Comparison of ENCODE assay signal across 8 mouse cellular contexts in the genomic region with DNA sequence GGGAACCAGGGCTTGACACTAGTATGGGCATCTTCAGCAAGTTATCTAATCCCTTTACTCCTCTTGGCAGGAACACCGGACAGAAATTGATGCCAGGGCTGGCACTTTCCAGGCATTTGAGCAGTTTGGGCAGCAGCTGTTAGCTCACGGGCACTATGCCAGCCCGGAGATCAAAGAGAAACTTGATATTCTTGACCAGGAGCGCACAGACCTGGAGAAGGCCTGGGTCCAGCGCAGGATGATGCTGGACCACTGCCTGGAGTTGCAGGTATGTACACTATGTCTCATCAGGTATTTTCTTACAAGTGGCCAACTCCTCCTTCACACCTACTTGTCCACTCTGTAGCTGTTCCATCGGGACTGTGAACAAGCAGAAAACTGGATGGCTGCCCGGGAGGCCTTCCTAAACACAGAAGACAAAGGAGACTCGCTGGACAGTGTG. TPM values are rescaled to one million over a fixed set of nuclear protein-coding genes. Genes with fewer than 3 reads are reported as not detected.
DNase-seq lines count a peak whose midpoint lies in the region.

No protein-coding gene starts in this region.

- intact Hi-C loops in left cerebral cortex, postnatal 4 days (cut with DNase I), result loop anchor here (10.0 kb wide), 2 partner anchors 66 to 1984 kb away; no protein-coding TSS in a partner anchor

- DNase-seq in left cerebral cortex, postnatal 4 days, result peak; percentile 92
- no peak for DNase-seq in left cerebral cortex, adult 8-10 months (ENCODE audit: low spot score in 2 of 2)
- DNase-seq in cerebellum, adult 18-20 months, result peak; percentile 82 to 84
- DNase-seq in gastrocnemius, postnatal 25 days, result peak; percentile 83
- DNase-seq in right cerebral cortex, postnatal 10 days (ENCODE audit: low spot score in 2 of 2), result peak; percentile 69 to 79
- no peak for DNase-seq in kidney, postnatal 4 days
- DNase-seq in thymus, postnatal 0 days (ENCODE audit: low spot score), result no peak
- no peak for DNase-seq in thymus, postnatal 36 days

RNA-seq across cellular contexts. Expression of a gene that starts 37.8 kb away (rescaled TPM):
- total RNA-seq in left cerebral cortex, postnatal 4 days (2021), result 10 to 100 TPM; 61.4 to 71.8 TPM
- 10 to 100 TPM; 38.7 to 43.4 (median 42.1) TPM for total RNA-seq in left cerebral cortex, adult 8-10 months (2022)
- 1 to 10 TPM; 3.3 to 3.4 TPM for total RNA-seq in gastrocnemius, postnatal 25 days (2021)
- polyA plus RNA-seq in thymus, postnatal 0 days (2015; fragmentation: Nextera tagmentation; extraction: Ambion mirVana), result 13.6 and 15.4 TPM in 2 replicates

RNA-seq across cellular contexts. Expression of a gene that starts 45.5 kb away (rescaled TPM):
- 100 to 1,000 TPM; 880 to 916 TPM for total RNA-seq in left cerebral cortex, postnatal 4 days (2021)
- 100 to 1,000 TPM; 738 to 833 (median 788) TPM for total RNA-seq in left cerebral cortex, adult 8-10 months (2022)
- 10 to 100 TPM; 56.9 to 64.4 TPM for total RNA-seq in gastrocnemius, postnatal 25 days (2021)
- polyA plus RNA-seq in thymus, postnatal 0 days (2015; fragmentation: Nextera tagmentation; extraction: Ambion mirVana), result 47.5 and 53.2 TPM in 2 replicates

RNA-seq across cellular contexts. Expression of a gene that starts 46.3 kb away (rescaled TPM):
- total RNA-seq in left cerebral cortex, postnatal 4 days (2021), result 100 to 1,000 TPM; 323 to 344 TPM
- 100 to 1,000 TPM; 190 to 221 (median 207) TPM for total RNA-seq in left cerebral cortex, adult 8-10 months (2022)
- total RNA-seq in gastrocnemius, postnatal 25 days (2021), result 10 to 100 TPM; 75.4 to 85.1 TPM
- polyA plus RNA-seq in thymus, postnatal 0 days (2015; fragmentation: Nextera tagmentation; extraction: Ambion mirVana), result 418 and 429 TPM in 2 replicates

Comparison
In these comparisons a context has a peak if more than half of its experiments do, and no peak if none do; other contexts are left out.
1. DNase-seq: peak in left cerebral cortex, postnatal 4 days (single experiment), cerebellum, adult 18-20 months (2 of 2), gastrocnemius, postnatal 25 days (single experiment) and right cerebral cortex, postnatal 10 days (2 of 2); none in left cerebral cortex, adult 8-10 months (0 of 2), kidney, postnatal 4 days (0 of 2), thymus, postnatal 0 days (single experiment) and thymus, postnatal 36 days (0 of 2).
2. RNA of a gene that starts 37.8 kb away (total RNA-seq): 61.4 to 71.8 TPM in left cerebral cortex, postnatal 4 days and 38.7 to 43.4 TPM in left cerebral cortex, adult 8-10 months; 3.3 to 3.4 TPM in gastrocnemius, postnatal 25 days; every median in the first group is over 4 times any median in the second.
3. RNA of a gene that starts 45.5 kb away (total RNA-seq): 880 to 916 TPM in left cerebral cortex, postnatal 4 days and 738 to 833 TPM in left cerebral cortex, adult 8-10 months; 56.9 to 64.4 TPM in gastrocnemius, postnatal 25 days; every median in the first group is over 10 times any median in the second.